Mouse (Mus musculus) heart, embryonic 13.5 days (tissue): ENCODE measurements around the gene Adap1. TPM values are rescaled to one million over a fixed set of nuclear protein-coding genes. Genes with fewer than 3 reads are reported as not detected.

Source experiments
- ATAC-seq: fragments of 200-750 bp; cut with Nextera tagmentation; 2 replicates; pipeline ENCODE4 v1.8.0; 2017; ENCODE audit warnings: moderate TSS enrichment; ENCODE audit not compliant: insufficient number of reproducible peaks, low FRiP score, low TSS enrichment; ENCODE audit errors: extremely low read depth
- H3K27ac ChIP-seq: fragments of 300-500 bp; sonication (generic); replicated peaks from 2 replicates; pipeline ENCODE4 v1.5.1; 2015; ENCODE audit warnings: moderate library complexity, mild to moderate bottlenecking, inconsistent platforms
- H3K27me3 ChIP-seq: fragments of 300-500 bp; sonication (generic); replicated peaks from 2 replicates; pipeline ENCODE4 v1.6.1; 2015; ENCODE audit warnings: mild to moderate bottlenecking, inconsistent platforms
- H3K36me3 ChIP-seq: fragments of 300-500 bp; sonication (generic); 2 replicates; pipeline ENCODE4 v1.6.1; 2015; ENCODE audit warnings: mild to moderate bottlenecking, inconsistent platforms
- H3K4me1 ChIP-seq: fragments of 300-500 bp; sonication (generic); 2 replicates; pipeline ENCODE4 v1.6.1; 2015; ENCODE audit warnings: inconsistent platforms
- H3K4me2 ChIP-seq: fragments of 300-500 bp; sonication (generic); 2 replicates; pipeline ENCODE4 v1.6.1; 2015; ENCODE audit warnings: inconsistent platforms, mild to moderate bottlenecking, moderate library complexity
- H3K4me3 ChIP-seq: fragments of 300-500 bp; sonication (generic); 2 replicates; pipeline ENCODE4 v1.5.1; 2015; ENCODE audit warnings: moderate library complexity, mild to moderate bottlenecking, inconsistent platforms
- H3K9ac ChIP-seq: fragments of 300-500 bp; sonication (generic); 2 replicates; pipeline ENCODE4 v1.6.1; 2015; ENCODE audit warnings: inconsistent platforms, mild to moderate bottlenecking, moderate library complexity
- H3K9me3 ChIP-seq: fragments of 300-500 bp; sonication (generic); 2 replicates; pipeline ENCODE4 v1.6.1; 2016; ENCODE audit warnings: inconsistent platforms
- WGBS: fragments of 180-500 bp; shearing (Covaris S2); methylation state at CpG from one replicate; pipeline ENCODE4 v1.1.7; 2015; ENCODE audit warnings: mixed read lengths; 5-methylcytosine and 5-hydroxymethylcytosine counted together
- polyA plus RNA-seq: library from polyadenylated mRNA; unstranded; fragments of >200 nt; fragmentation: Nextera tagmentation; extraction: Ambion mirVana; gene quantifications from 2 replicates; pipeline ENCODE4 v1.2.1, GENCODE M21; 2015

Gene Adap1
- polyA plus RNA-seq, 1 experiment from 2014 or later: 0.70 TPM

DNA sequence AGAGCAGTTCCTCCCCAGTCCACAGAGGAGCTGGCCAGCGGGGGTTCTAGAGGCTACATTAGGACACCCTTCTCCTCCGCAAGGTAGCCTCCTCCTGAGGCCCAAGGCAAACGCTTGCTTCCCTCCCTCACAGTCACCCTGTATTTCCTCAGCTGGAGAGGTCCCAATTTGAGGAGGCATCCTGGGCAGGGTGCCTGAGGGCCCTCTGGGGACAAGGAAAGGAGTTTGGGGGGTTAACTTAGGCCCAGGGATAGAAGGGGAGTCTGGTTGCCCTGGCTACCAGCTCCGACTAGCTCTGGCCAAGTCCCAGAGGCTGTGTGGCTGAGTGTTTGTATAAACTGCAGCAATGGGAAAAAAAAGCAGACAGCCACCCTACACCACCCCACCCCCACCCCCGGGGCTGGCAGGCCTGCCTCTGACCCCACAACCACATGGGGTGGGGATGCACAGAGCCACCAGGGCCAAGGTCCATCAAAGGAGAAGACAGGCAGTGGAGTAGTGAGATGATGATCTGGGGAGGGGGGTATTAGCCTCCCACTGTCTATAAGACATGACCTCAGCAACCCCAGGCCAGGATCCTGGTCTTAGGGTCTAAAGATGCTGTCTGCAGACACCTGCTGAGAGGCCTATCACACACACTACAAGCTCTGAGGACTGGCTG is 39.6 kb upstream of the Adap1 start:
- peak overlapping the region; percentile 33; the same call in 1 of the 2 replicates for H3K27ac ChIP-seq
- H3K9me3 ChIP-seq: no peaks in the 10 kb centered on the region
- 41% methylated on average over 5 of the region's 5 CpGs for WGBS
- no peaks in the 10 kb centered on the region for H3K27me3 ChIP-seq
- ATAC-seq: peak; percentile 7; the same call in 1 of the 2 replicates
- H3K4me3 ChIP-seq: no peak overlapping the region
- H3K4me1 ChIP-seq: peaks cover 19% of the 10 kb centered on the region
- peak overlapping the region; percentile 23; the same call in 1 of the 2 replicates for H3K4me2 ChIP-seq
- peak overlapping the region; percentile 65 for H3K9ac ChIP-seq
- no peaks in the 10 kb centered on the region for H3K36me3 ChIP-seq

DNA sequence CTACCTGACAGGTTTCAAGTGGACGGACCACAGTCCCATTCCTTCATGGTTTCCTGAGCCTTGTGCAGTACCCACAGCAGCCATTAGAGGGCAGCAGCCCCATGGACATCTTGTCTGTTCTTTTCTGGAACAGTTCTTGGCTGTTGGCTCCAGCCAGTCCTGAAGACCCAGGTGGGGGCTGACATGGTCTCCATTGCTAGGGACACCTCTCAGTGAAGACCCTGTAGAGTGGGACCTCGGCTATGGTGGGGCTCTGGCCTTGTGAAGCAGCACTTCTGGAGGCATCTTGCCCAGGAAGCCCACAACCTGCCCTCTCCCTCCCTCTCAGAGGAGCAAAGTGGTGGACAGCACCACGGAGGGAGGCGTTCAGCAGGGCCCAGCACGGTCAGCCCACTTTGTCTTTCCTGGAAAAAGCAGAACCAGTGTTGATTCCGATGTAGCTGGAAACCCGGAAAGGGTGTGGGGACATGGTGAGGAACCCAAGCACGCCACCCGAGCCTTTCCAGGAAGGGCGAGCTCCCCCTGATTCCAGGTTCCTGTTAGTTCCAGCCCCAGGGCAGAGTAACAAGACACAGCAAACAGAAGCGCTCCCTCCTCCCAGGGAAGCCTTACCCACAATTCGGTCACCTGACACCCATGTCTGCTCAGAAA is 39.0 kb upstream of the Adap1 start:
- Histone ChIP-seq H3K4me3 (no peak overlapping the region), H3K9ac (peak overlapping the region; percentile 65), H3K27ac (peak overlapping the region; percentile 33; the same call in 1 of the 2 replicates), H3K9me3 (no peaks in the 10 kb centered on the region), H3K4me1 (peaks cover 13% of the 10 kb centered on the region), H3K4me2 (peak overlapping the region; percentile 23), H3K36me3 (no peaks in the 10 kb centered on the region), H3K27me3 (no peaks in the 10 kb centered on the region)
- ATAC-seq: 0 out of 2 replicates have a peak, but pooled peaks have one; percentile 7
- WGBS: 25% methylated on average over 12 of the region's 12 CpGs

GRCm38 (mm10) chr5:139363858-139364257 is 38.4 kb upstream of the Adap1 start:
- Histone ChIP-seq H3K27ac (no peak overlapping the region), H3K4me2 (no peak overlapping the region), H3K4me1 (peaks cover 13% of the 10 kb centered on the region), H3K9me3 (no peaks in the 10 kb centered on the region), H3K36me3 (no peaks in the 10 kb centered on the region), H3K4me3 (no peak overlapping the region), H3K27me3 (no peaks in the 10 kb centered on the region), H3K9ac (no peak overlapping the region)
- ATAC-seq: no peak
- 55% methylated on average over 7 of the region's 7 CpGs for WGBS

- no peaks in the 10 kb centered on the region for H3K9me3 ChIP-seq
Observed at GRCm38 (mm10) chr5:139359244-139359643, 33.8 kb upstream of the Adap1 start.

DNA sequence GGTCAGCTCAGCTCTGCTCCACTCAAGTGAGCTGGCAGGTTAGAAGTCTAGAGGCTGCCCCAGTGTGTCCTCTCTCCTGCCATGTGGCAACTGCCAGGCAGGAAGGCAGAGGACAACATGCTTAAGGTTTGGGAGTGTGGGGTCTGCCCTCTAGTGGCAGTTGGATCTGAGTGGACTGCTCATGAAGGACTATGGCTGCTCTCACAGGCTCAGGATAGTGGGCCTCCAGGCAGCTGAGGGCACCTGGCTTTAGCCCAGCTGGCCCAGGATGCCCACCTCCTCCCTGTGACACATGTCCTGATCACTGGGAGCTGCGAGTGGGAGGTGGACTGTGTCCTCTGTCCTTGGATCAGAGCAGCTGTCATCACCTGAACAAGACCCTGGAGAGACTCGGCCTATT is 33.2 kb upstream of the Adap1 start:
- no peak overlapping the region for H3K27ac ChIP-seq
- H3K9me3 ChIP-seq: no peaks in the 10 kb centered on the region
- no peaks in the 10 kb centered on the region for H3K36me3 ChIP-seq
- H3K4me1 ChIP-seq: peaks cover 6% of the 10 kb centered on the region; the same call in 1 of the 2 replicates
- no peak for ATAC-seq
- no peak overlapping the region for H3K4me2 ChIP-seq
- no peak overlapping the region for H3K9ac ChIP-seq
- WGBS: 44% methylated on average over 2 of the region's 2 CpGs
- peaks cover 31% of the 10 kb centered on the region for H3K27me3 ChIP-seq
- no peak overlapping the region for H3K4me3 ChIP-seq

More at GRCm38 (mm10) chr5:139359244-139359643, 33.8 kb upstream of the Adap1 start:
- Histone ChIP-seq H3K36me3 (no peaks in the 10 kb centered on the region), H3K4me2 (no peak overlapping the region), H3K4me3 (no peak overlapping the region), H3K27me3 (peaks cover 26% of the 10 kb centered on the region), H3K4me1 (peaks cover 6% of the 10 kb centered on the region), H3K9ac (no peak overlapping the region), H3K27ac (no peak overlapping the region)
- no peak for ATAC-seq
- WGBS: 78% methylated on average over 5 of the region's 5 CpGs

GRCm38 (mm10) chr5:139355235-139355772 is 29.9 kb upstream of the Adap1 start:
- no peak overlapping the region for H3K4me3 ChIP-seq
- no peak for ATAC-seq
- 32% methylated on average over 19 of the region's 19 CpGs for WGBS
- peaks cover 22% of the 10 kb centered on the region for H3K4me1 ChIP-seq
- H3K9me3 ChIP-seq: no peaks in the 10 kb centered on the region
- peaks cover 65% of the 10 kb centered on the region for H3K27me3 ChIP-seq
- no peak overlapping the region for H3K27ac ChIP-seq
- H3K9ac ChIP-seq: no peak overlapping the region
- H3K36me3 ChIP-seq: no peaks in the 10 kb centered on the region
- H3K4me2 ChIP-seq: no peak overlapping the region

DNA sequence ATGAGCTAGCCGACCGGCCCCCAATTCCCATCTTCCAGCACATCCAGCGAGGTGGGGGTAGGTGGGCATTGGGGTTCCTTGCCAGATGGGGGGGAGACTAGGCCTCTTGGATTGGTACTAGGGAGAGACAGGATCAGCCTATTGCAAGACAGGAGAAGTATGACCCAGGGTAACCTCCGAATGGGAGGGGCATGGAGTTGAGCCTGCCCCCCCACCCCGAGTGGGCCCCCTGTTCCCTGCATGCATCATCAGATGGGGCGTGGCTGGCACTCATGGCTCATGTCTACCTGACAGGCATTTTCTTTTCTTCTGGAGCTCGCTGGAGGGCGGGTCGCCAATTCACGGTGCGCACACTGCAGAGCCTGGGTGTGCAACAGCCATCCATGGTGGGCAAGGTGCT is 28.5 kb upstream of the Adap1 start:
- no peaks in the 10 kb centered on the region for H3K9me3 ChIP-seq
- peaks cover 76% of the 10 kb centered on the region for H3K27me3 ChIP-seq
- no peak overlapping the region for H3K4me2 ChIP-seq
- H3K4me1 ChIP-seq: peaks cover 22% of the 10 kb centered on the region
- 82% methylated on average over 11 of the region's 11 CpGs for WGBS
- H3K9ac ChIP-seq: no peak overlapping the region
- H3K27ac ChIP-seq: no peak overlapping the region
- no peaks in the 10 kb centered on the region for H3K36me3 ChIP-seq
- ATAC-seq: no peak
- no peak overlapping the region for H3K4me3 ChIP-seq

- WGBS: 43% methylated on average over 10 of the region's 10 CpGs
- H3K4me2 ChIP-seq: no peak overlapping the region
- no peaks in the 10 kb centered on the region for H3K9me3 ChIP-seq
- peaks cover 19% of the 10 kb centered on the region for H3K4me1 ChIP-seq
- peaks cover 80% of the 10 kb centered on the region for H3K27me3 ChIP-seq
- no peak overlapping the region for H3K9ac ChIP-seq
- H3K36me3 ChIP-seq: no peaks in the 10 kb centered on the region
- no peak overlapping the region for H3K27ac ChIP-seq
- ATAC-seq: no peak
- H3K4me3 ChIP-seq: no peak overlapping the region
Observed at GRCm38 (mm10) chr5:139353496-139353895, 28.1 kb upstream of the Adap1 start.

DNA sequence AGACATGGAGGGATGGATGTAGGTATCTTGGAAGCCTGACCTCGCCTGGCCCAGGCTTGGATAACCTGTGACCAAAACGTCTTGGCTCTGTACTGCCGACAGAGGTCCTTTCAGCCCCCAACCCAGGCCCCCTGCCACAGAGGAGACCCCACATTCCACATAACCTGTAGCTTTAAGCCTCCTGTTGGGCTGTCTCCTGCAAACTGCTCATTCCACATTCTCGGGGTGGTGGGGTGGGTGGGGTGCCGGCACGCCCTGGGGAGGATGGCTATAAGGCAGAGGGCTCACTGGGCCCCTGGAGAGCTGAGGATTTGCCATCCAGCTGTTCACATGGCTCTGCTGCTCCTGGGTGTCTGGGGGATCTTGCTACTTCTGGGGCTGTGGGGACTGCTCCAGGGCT is 26.9 kb upstream of the Adap1 start, which contains the start of gene Cyp2w1:
Gene Cyp2w1 (plus strand): TSS at position 301 of the 400 bp plus-strand sequence.
- Histone ChIP-seq H3K4me2 (peak within 1 kb of the TSS; percentile 20; the same call in 1 of the 2 replicates), H3K27ac (no peak within 1 kb of the TSS; the same call in 1 of the 2 replicates), H3K9ac (peak within 1 kb of the TSS; percentile 56), H3K9me3 (no peaks in the 10 kb centered on the region), H3K4me1 (peaks cover 16% of the 10 kb centered on the region), H3K36me3 (no peaks in the 10 kb centered on the region), H3K4me3 (no peak within 1 kb of the TSS), H3K27me3 (peaks cover 82% of the 10 kb centered on the region)
- 49% methylated on average over 6 of the region's 6 CpGs for WGBS
- ATAC-seq: no peak

- H3K4me2 ChIP-seq: peak overlapping the region; percentile 20; the same call in 1 of the 2 replicates
- H3K4me1 ChIP-seq: peaks cover 16% of the 10 kb centered on the region
- peak overlapping the region; percentile 56 for H3K9ac ChIP-seq
- H3K27ac ChIP-seq: no peak overlapping the region; the same call in 1 of the 2 replicates
- no peaks in the 10 kb centered on the region for H3K36me3 ChIP-seq
- no peaks in the 10 kb centered on the region for H3K9me3 ChIP-seq
- H3K27me3 ChIP-seq: peaks cover 81% of the 10 kb centered on the region
- no peak overlapping the region for H3K4me3 ChIP-seq
- 19% methylated on average over 8 of the region's 8 CpGs for WGBS
- ATAC-seq: no peak
Observed at GRCm38 (mm10) chr5:139351628-139352027, 26.2 kb upstream of the Adap1 start.

GRCm38 (mm10) chr5:139351134-139351533 is 25.7 kb upstream of the Adap1 start, which contains the start of gene Cox19:
TSS of gene Cox19 (minus strand) at chr5:139351418.
- peak within 1 kb of the TSS; percentile 20; the same call in 1 of the 2 replicates for H3K4me2 ChIP-seq
- H3K27ac ChIP-seq: no peak within 1 kb of the TSS; the same call in 1 of the 2 replicates
- H3K4me1 ChIP-seq: peaks cover 16% of the 10 kb centered on the region
- no peaks in the 10 kb centered on the region for H3K9me3 ChIP-seq
- no peak for ATAC-seq
- no peaks in the 10 kb centered on the region for H3K36me3 ChIP-seq
- WGBS: 40% methylated on average over 5 of the region's 5 CpGs
- peak within 1 kb of the TSS; percentile 56 for H3K9ac ChIP-seq
- H3K4me3 ChIP-seq: no peak within 1 kb of the TSS
- H3K27me3 ChIP-seq: peaks cover 80% of the 10 kb centered on the region
